Mouse (Mus musculus): ENCODE data around the gene Chmp4b. TPM values are rescaled to one million over a fixed set of nuclear protein-coding genes. Genes with fewer than 3 reads are reported as not detected.
A peak's percentile ranks its signal among the peaks of the same experiment; 100 is the strongest.

Gene Chmp4b
- total RNA-seq, 2 experiments from 2014 or later: 81.2 to 103 TPM

- ATAC-seq (replicated peaks; ENCODE audit: poor library complexity): no peak
These were observed 12.4 kb upstream of the Chmp4b start for GRCm38 (mm10) chr2:154639115-154639514.

GRCm38 (mm10) chr2:154641176-154641575 is 10.3 kb upstream of the Chmp4b start:
- ATAC-seq (replicated peaks; ENCODE audit: poor library complexity): no peak

- no peak for ATAC-seq (replicated peaks; ENCODE audit: poor library complexity)
These were observed 9.5 kb upstream of the Chmp4b start for GRCm38 (mm10) chr2:154642005-154642459.

GRCm38 (mm10) chr2:154642712-154643385 is 8.7 kb upstream of the Chmp4b start:
- no peak for ATAC-seq (replicated peaks; ENCODE audit: poor library complexity)

GRCm38 (mm10) chr2:154646634-154647033 is 4.9 kb upstream of the Chmp4b start:
- peak; percentile 85 for ATAC-seq (replicated peaks; ENCODE audit: poor library complexity)

GRCm38 (mm10) chr2:154648086-154648485 is 3.4 kb upstream of the Chmp4b start:
- peak; percentile 76; the same call in 1 of the 2 replicates for ATAC-seq (replicated peaks; ENCODE audit: poor library complexity)

- no peak for ATAC-seq (replicated peaks; ENCODE audit: poor library complexity)
These were observed 1.1 kb upstream of the Chmp4b start for GRCm38 (mm10) chr2:154650404-154650803.

GRCm38 (mm10) chr2:154654976-154655375 is 3.5 kb downstream of the Chmp4b start:
- ATAC-seq (replicated peaks; ENCODE audit: poor library complexity): no peak

- no peak for ATAC-seq (replicated peaks; ENCODE audit: poor library complexity)
These were observed 4.4 kb downstream of the Chmp4b start for GRCm38 (mm10) chr2:154655878-154656414.

GRCm38 (mm10) chr2:154656710-154657485 is 5.4 kb downstream of the Chmp4b start:
- peak; percentile 89 for ATAC-seq (replicated peaks; ENCODE audit: poor library complexity)

GRCm38 (mm10) chr2:154657486-154658237 is 6.2 kb downstream of the Chmp4b start:
- peak; percentile 70 for ATAC-seq (replicated peaks; ENCODE audit: poor library complexity)

- no peak for ATAC-seq (replicated peaks; ENCODE audit: poor library complexity)
These were observed 7.6 kb downstream of the Chmp4b start for GRCm38 (mm10) chr2:154659070-154659469.

GRCm38 (mm10) chr2:154659531-154660074 is 8.1 kb downstream of the Chmp4b start:
- ATAC-seq (replicated peaks; ENCODE audit: poor library complexity): no peak

- ATAC-seq (replicated peaks; ENCODE audit: poor library complexity): no peak
These were observed 17.2 kb downstream of the Chmp4b start for GRCm38 (mm10) chr2:154668680-154669079.

- ATAC-seq (replicated peaks; ENCODE audit: poor library complexity): no peak
These were observed 18.6 kb downstream of the Chmp4b start for GRCm38 (mm10) chr2:154670106-154670505.

- ATAC-seq (replicated peaks; ENCODE audit: poor library complexity): no peak
These were observed 19.2 kb downstream of the Chmp4b start for GRCm38 (mm10) chr2:154670741-154671140.

GRCm38 (mm10) chr2:154674008-154674407 is 22.5 kb downstream of the Chmp4b start:
- ATAC-seq (replicated peaks; ENCODE audit: poor library complexity): no peak

GRCm38 (mm10) chr2:154676653-154677609 is 25.4 kb downstream of the Chmp4b start:
- ATAC-seq (replicated peaks; ENCODE audit: poor library complexity): peak; percentile 69

GRCm38 (mm10) chr2:154677651-154678139 is 26.2 kb downstream of the Chmp4b start:
- no peak for ATAC-seq (replicated peaks; ENCODE audit: poor library complexity)

Data from megakaryocyte progenitor cell, adult 5-6 weeks (primary cell).